Mouse (Mus musculus): Measurements from ENCODE around the gene Pkd1l3. TPM values are rescaled to one million over a fixed set of nuclear protein-coding genes. Genes with fewer than 3 reads are reported as not detected.

The Pkd1l3 gene
- polyA plus RNA-seq, 1 experiment from 2014 or later, result 0.12 TPM

DNA sequence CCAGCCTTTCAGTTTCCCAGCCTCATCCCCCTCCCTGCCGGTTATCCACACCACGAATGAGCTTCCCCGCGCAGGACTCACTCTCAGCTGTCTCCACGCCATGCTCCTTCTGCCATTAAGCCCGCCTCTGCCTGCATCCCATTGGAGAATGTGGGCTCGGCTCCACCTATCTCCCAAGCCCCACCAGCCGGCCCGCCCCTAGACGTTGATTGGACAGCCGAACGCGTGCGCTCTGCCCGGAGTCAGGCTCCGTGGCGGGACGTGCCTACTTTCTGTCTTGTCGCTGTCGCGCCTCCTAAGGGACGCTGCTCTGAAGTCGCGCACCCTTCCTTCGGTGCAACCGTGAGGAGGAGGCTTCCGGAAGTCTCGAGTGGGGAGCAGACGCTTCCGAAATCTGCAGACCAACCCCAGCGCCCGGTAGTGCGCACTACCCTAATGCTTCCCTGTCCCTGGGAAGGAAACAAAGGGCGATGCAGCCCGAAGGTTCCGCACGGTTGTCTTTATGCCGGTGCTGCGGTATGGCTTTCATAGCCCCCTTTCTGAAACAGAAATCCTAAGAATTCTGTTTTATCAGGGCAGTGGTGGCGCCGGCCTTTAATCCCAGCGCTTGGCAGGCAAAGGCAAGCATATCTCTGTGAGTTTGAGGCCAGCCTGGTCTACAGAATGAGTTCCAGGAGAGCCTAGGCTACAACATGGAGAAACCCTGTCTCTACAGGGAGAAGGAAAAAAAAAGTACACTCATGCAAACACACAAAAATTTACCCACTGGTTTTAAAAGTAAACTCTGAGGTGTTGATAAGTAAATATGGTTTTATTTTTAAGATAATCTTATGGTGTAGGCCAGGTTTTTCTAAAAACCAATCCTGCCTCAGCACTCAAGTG, 5.8 kb upstream of the Pkd1l3 start, which contains the start of gene Dhodh:
Gene Dhodh, minus strand, starts transcription at position 403 of the 882 bp plus-strand sequence.
- Histone ChIP-seq H3K9ac (ENCODE audit: low read length) (peak within 1 kb of the TSS; percentile 81), H3K4me2 (ENCODE audit: low read depth, low read length) (peak within 1 kb of the TSS; percentile 88), H3K36me3 (ENCODE audit: control insufficient read depth, insufficient read depth, low read length) (no peaks in the 10 kb centered on the region), H3K4me1 (ENCODE audit: control insufficient read depth, insufficient read depth, low read length) (peaks cover 10% of the 10 kb centered on the region), H3K27me3 (ENCODE audit: control insufficient read depth, insufficient read depth, low read length) (no peaks in the 10 kb centered on the region), H3K4me3 (replicated peaks; ENCODE audit: low read length) (peak within 1 kb of the TSS; percentile 69), H3K27ac (ENCODE audit: low read length) (peak within 1 kb of the TSS; percentile 97), H3K9me3 (replicated peaks; ENCODE audit: control insufficient read depth, low read length) (no peaks in the 10 kb centered on the region)
- ATAC-seq (ENCODE audit: insufficient read depth, low FRiP score), result peak; percentile 98
- under 1% methylated on average over 42 of the region's 42 CpGs for WGBS

- 7% methylated on average over 5 of the region's 5 CpGs for WGBS
- H3K27ac ChIP-seq (ENCODE audit: low read length), result peak overlapping the region; percentile 97
- no peaks in the 10 kb centered on the region for H3K9me3 ChIP-seq (replicated peaks; ENCODE audit: control insufficient read depth, low read length)
- H3K36me3 ChIP-seq (ENCODE audit: control insufficient read depth, insufficient read depth, low read length), result no peaks in the 10 kb centered on the region
- H3K9ac ChIP-seq (ENCODE audit: low read length), result peak overlapping the region; percentile 81; the same call in 1 of the 2 replicates
- H3K4me2 ChIP-seq (ENCODE audit: low read depth, low read length), result peak overlapping the region; percentile 88
- H3K4me1 ChIP-seq (ENCODE audit: control insufficient read depth, insufficient read depth, low read length), result peaks cover 10% of the 10 kb centered on the region
- H3K4me3 ChIP-seq (replicated peaks; ENCODE audit: low read length), result peak overlapping the region; percentile 69
- ATAC-seq (ENCODE audit: insufficient read depth, low FRiP score), result no peak
- no peaks in the 10 kb centered on the region for H3K27me3 ChIP-seq (ENCODE audit: control insufficient read depth, insufficient read depth, low read length)
These were observed 5.2 kb upstream of the Pkd1l3 start for GRCm38 (mm10) chr8:109609153-109609502.

DNA sequence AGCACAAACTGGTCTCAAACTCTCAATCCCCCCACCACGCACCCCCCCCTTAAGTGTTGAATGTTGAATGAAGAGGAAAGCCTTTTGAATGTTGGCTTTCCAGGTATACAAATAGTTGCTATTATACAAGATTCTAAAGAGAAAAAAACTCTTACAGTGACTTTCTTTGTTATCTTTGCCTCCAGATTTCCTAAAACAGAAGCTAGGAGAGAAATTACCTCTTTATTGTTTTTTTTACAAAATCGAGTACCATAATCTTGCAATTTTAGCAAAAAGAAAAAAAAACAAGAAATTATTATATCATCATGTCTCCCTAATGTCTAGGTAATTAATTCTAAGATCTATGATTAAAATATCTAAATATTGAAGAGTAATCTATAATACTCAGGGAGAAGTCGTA, 1.3 kb downstream of the Pkd1l3 start:
- Histone ChIP-seq H3K9me3 (replicated peaks; ENCODE audit: control insufficient read depth, low read length) (no peaks in the 10 kb centered on the region), H3K4me3 (replicated peaks; ENCODE audit: low read length) (no peak overlapping the region), H3K27me3 (ENCODE audit: control insufficient read depth, insufficient read depth, low read length) (no peaks in the 10 kb centered on the region), H3K36me3 (ENCODE audit: control insufficient read depth, insufficient read depth, low read length) (no peaks in the 10 kb centered on the region), H3K4me1 (ENCODE audit: control insufficient read depth, insufficient read depth, low read length) (no peaks in the 10 kb centered on the region), H3K9ac (ENCODE audit: low read length) (no peak overlapping the region), H3K27ac (ENCODE audit: low read length) (no peak overlapping the region), H3K4me2 (ENCODE audit: low read depth, low read length) (no peak overlapping the region)
- no peak for ATAC-seq (ENCODE audit: insufficient read depth, low FRiP score)
- 81% methylated on average over 3 of the region's 3 CpGs for WGBS

DNA sequence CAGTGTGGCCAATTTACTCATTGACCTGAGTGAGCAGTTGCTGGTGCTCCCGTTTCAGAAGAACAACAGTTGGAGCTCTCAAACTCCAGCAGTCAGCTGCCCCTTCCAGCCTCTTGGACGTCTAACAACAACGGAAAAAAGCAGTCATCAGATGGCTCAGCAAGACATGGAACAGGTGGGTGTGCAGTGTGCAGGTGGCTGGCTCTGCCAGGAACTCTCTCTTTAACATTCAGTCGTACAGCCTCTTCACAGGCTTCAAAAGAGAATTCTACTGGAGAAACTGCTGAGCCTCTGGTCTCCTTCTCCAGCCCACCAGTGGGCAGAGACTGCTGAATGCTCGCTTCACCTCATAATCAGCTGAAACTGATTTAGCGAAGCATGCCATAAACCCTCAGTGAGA, 14.3 kb downstream of the Pkd1l3 start:
- WGBS, result 60% methylated on average over 6 of the region's 6 CpGs
- ATAC-seq (ENCODE audit: insufficient read depth, low FRiP score), result no peak
- H3K4me2 ChIP-seq (ENCODE audit: low read depth, low read length), result no peak overlapping the region

DNA sequence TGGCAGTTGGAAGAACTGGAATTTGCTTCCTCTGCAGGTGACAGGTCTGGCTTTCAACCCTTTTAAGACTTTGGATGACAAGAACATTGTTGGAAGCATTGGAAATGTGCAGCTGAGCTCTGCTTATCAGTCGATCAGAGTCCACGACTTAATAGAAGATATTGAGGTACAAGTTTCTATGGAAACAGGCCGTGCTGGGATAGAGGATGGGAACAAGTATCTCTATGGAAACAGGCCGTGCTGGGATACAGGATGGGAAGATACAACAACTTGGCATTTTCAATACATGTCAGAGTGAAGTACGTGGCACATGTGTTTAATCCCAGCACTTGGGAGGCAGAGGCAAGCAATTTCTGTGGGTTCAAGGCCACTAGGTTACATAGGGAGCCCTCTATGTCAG, 18.2 kb downstream of the Pkd1l3 start:
- WGBS, result 77% methylated on average over 5 of the region's 5 CpGs
- no peaks in the 10 kb centered on the region for H3K4me1 ChIP-seq (ENCODE audit: control insufficient read depth, insufficient read depth, low read length)
- no peak for ATAC-seq (ENCODE audit: insufficient read depth, low FRiP score)

More for the DNA sequence above, 14.3 kb downstream of the Pkd1l3 start:
- Histone ChIP-seq H3K4me1 (ENCODE audit: control insufficient read depth, insufficient read depth, low read length) (no peaks in the 10 kb centered on the region), H3K4me3 (replicated peaks; ENCODE audit: low read length) (no peak overlapping the region), H3K36me3 (ENCODE audit: control insufficient read depth, insufficient read depth, low read length) (no peaks in the 10 kb centered on the region), H3K27ac (ENCODE audit: low read length) (no peak overlapping the region), H3K27me3 (ENCODE audit: control insufficient read depth, insufficient read depth, low read length) (no peaks in the 10 kb centered on the region), H3K9me3 (replicated peaks; ENCODE audit: control insufficient read depth, low read length) (no peaks in the 10 kb centered on the region), H3K9ac (ENCODE audit: low read length) (no peak overlapping the region)

DNA sequence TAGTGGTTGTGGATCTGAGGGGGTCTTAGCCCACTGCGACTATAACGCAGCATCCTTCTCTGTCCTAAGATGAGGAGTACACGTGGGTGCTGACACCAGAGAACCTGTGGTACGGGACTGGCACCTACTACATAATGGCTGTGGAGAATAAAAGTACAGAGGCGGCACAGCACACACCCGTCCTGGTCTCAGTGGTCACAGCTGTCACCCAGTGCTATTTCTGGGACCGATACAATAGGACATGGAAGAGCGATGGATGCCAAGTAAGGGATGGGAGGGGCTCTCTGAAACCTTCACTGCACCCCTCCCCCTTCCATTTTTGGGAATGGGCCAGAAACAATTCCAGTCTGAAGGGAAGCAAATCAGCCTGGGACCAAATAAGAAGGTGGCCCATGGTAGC, 20.8 kb downstream of the Pkd1l3 start:
- no peak for ATAC-seq (ENCODE audit: insufficient read depth, low FRiP score)
- 92% methylated on average over 8 of the region's 8 CpGs for WGBS
- H3K4me2 ChIP-seq (ENCODE audit: low read depth, low read length), result no peak overlapping the region
- H3K27me3 ChIP-seq (ENCODE audit: control insufficient read depth, insufficient read depth, low read length), result no peaks in the 10 kb centered on the region
- no peaks in the 10 kb centered on the region for H3K36me3 ChIP-seq (ENCODE audit: control insufficient read depth, insufficient read depth, low read length)
- no peak overlapping the region for H3K9ac ChIP-seq (ENCODE audit: low read length)
- no peaks in the 10 kb centered on the region for H3K9me3 ChIP-seq (replicated peaks; ENCODE audit: control insufficient read depth, low read length)
- no peak overlapping the region for H3K4me3 ChIP-seq (replicated peaks; ENCODE audit: low read length)
- no peak overlapping the region for H3K27ac ChIP-seq (ENCODE audit: low read length)
- no peaks in the 10 kb centered on the region for H3K4me1 ChIP-seq (ENCODE audit: control insufficient read depth, insufficient read depth, low read length)

More for the DNA sequence above, 18.2 kb downstream of the Pkd1l3 start:
- Histone ChIP-seq H3K36me3 (ENCODE audit: control insufficient read depth, insufficient read depth, low read length) (no peaks in the 10 kb centered on the region), H3K9ac (ENCODE audit: low read length) (no peak overlapping the region), H3K4me3 (replicated peaks; ENCODE audit: low read length) (no peak overlapping the region), H3K27me3 (ENCODE audit: control insufficient read depth, insufficient read depth, low read length) (no peaks in the 10 kb centered on the region), H3K4me2 (ENCODE audit: low read depth, low read length) (no peak overlapping the region), H3K27ac (ENCODE audit: low read length) (no peak overlapping the region), H3K9me3 (replicated peaks; ENCODE audit: control insufficient read depth, low read length) (no peaks in the 10 kb centered on the region)

DNA sequence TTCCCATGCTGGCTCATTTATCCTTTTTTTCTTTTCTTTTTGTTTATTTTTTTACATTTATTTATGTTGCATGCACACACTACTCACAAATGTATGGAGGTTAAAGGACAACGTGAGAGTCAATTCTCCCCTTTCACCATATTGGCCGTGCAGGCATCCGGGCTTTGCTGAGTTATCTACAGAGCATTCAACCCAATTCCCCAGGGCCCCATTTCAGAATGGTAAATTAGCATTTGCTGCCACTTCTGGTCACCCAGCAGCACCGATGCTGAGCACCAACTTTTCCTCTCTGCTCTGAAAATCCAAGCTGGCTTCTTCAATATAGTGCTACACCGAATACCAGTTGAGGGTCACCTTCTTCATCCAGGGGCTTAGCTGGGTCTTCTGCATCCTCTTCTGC, 24.5 kb downstream of the Pkd1l3 start:
- H3K4me1 ChIP-seq (ENCODE audit: control insufficient read depth, insufficient read depth, low read length), result no peaks in the 10 kb centered on the region
- no peak overlapping the region for H3K4me2 ChIP-seq (ENCODE audit: low read depth, low read length)
- no peak overlapping the region for H3K9ac ChIP-seq (ENCODE audit: low read length)
- no peaks in the 10 kb centered on the region for H3K9me3 ChIP-seq (replicated peaks; ENCODE audit: control insufficient read depth, low read length)
- H3K27ac ChIP-seq (ENCODE audit: low read length), result no peak overlapping the region
- ATAC-seq (ENCODE audit: insufficient read depth, low FRiP score), result no peak
- H3K36me3 ChIP-seq (ENCODE audit: control insufficient read depth, insufficient read depth, low read length), result no peaks in the 10 kb centered on the region
- H3K27me3 ChIP-seq (ENCODE audit: control insufficient read depth, insufficient read depth, low read length), result no peaks in the 10 kb centered on the region
- WGBS, result 77% methylated on average over 5 of the region's 5 CpGs
- no peak overlapping the region for H3K4me3 ChIP-seq (replicated peaks; ENCODE audit: low read length)

- Histone ChIP-seq H3K27me3 (ENCODE audit: control insufficient read depth, insufficient read depth, low read length) (no peaks in the 10 kb centered on the region), H3K9ac (ENCODE audit: low read length) (no peak overlapping the region), H3K9me3 (replicated peaks; ENCODE audit: control insufficient read depth, low read length) (no peaks in the 10 kb centered on the region), H3K4me1 (ENCODE audit: control insufficient read depth, insufficient read depth, low read length) (no peaks in the 10 kb centered on the region), H3K27ac (ENCODE audit: low read length) (no peak overlapping the region), H3K4me2 (ENCODE audit: low read depth, low read length) (no peak overlapping the region), H3K36me3 (ENCODE audit: control insufficient read depth, insufficient read depth, low read length) (no peaks in the 10 kb centered on the region), H3K4me3 (replicated peaks; ENCODE audit: low read length) (no peak overlapping the region)
- ATAC-seq (ENCODE audit: insufficient read depth, low FRiP score), result no peak
- WGBS, result 49% methylated on average over 7 of the region's 7 CpGs
These were observed 26.1 kb downstream of the Pkd1l3 start for GRCm38 (mm10) chr8:109640410-109640809.

DNA sequence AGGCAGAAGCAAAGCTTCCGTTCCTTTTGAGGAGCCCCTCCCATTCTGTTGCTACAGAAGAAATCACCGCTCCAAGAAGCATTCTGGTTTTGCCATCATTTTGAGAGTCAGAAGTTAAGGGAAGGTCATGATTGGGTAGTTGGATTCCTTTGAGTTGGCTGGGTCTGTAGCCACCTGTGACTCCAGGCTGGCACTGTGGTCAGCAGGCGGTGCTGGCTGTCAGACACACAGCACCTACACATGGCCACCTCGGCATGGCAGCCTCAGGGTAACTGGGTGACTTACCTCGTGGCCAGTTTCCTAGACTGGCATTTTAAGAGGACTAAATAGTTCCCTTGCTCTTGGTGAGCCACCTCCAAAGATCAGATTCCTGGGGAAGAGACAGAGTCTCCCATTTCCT, 26.9 kb downstream of the Pkd1l3 start:
- WGBS, result 70% methylated on average over 5 of the region's 5 CpGs
- ATAC-seq (ENCODE audit: insufficient read depth, low FRiP score), result no peak
- Histone ChIP-seq H3K9ac (ENCODE audit: low read length) (no peak overlapping the region), H3K27ac (ENCODE audit: low read length) (no peak overlapping the region), H3K4me1 (ENCODE audit: control insufficient read depth, insufficient read depth, low read length) (no peaks in the 10 kb centered on the region), H3K36me3 (ENCODE audit: control insufficient read depth, insufficient read depth, low read length) (no peaks in the 10 kb centered on the region), H3K4me3 (replicated peaks; ENCODE audit: low read length) (no peak overlapping the region), H3K27me3 (ENCODE audit: control insufficient read depth, insufficient read depth, low read length) (no peaks in the 10 kb centered on the region), H3K9me3 (replicated peaks; ENCODE audit: control insufficient read depth, low read length) (no peaks in the 10 kb centered on the region), H3K4me2 (ENCODE audit: low read depth, low read length) (no peak overlapping the region)

Data from stomach, embryonic 16.5 days (tissue).